Mouse (Mus musculus): ENCODE data around the gene Naa38.

- TF ChIP-seq POLR2A (IDR thresholded peaks at IDR 0.05; ENCODE audit: borderline replicate concordance, control insufficient read depth, low read depth, low read length) (no peak), CTCF (IDR thresholded peaks at IDR 0.05; ENCODE audit: control insufficient read depth, insufficient read depth, low read length) (no peak)
Measured at GRCm38 (mm10) chr11:69423885-69424284, 28.6 kb downstream of the Naa38 start.
